Mouse (Mus musculus) heart, embryonic 12.5 days (tissue): Measurements from ENCODE around the gene Arrdc5. TPM values are rescaled to one million over a fixed set of nuclear protein-coding genes. Genes with fewer than 3 reads are reported as not detected.
"Not testable (repeated sequence)": the region's sequence is repeated elsewhere in the genome, so short reads cannot be mapped to it uniquely, and the experiment has no call there.

Source experiments
- ATAC-seq: fragments of 200-750 bp; cut with Nextera tagmentation; 2 replicates; pipeline ENCODE4 v1.8.0; 2017; ENCODE audit warnings: moderate TSS enrichment, moderate library complexity; ENCODE audit not compliant: insufficient number of reproducible peaks, low FRiP score
- H3K27ac ChIP-seq: fragments of 300-500 bp; sonication (generic); 2 replicates; pipeline ENCODE4 v1.5.1; 2016; ENCODE audit warnings: mild to moderate bottlenecking, moderate library complexity; ENCODE audit not compliant: poor library complexity, severe bottlenecking
- H3K27me3 ChIP-seq: fragments of 300-500 bp; sonication (generic); replicated peaks from 2 replicates; pipeline ENCODE4 v1.6.1; 2016; ENCODE audit warnings: mild to moderate bottlenecking, moderate library complexity
- H3K36me3 ChIP-seq: fragments of 300-500 bp; sonication (generic); 2 replicates; pipeline ENCODE4 v1.6.1; 2016; ENCODE audit warnings: mild to moderate bottlenecking, moderate library complexity
- H3K4me1 ChIP-seq: fragments of 300-500 bp; sonication (generic); replicated peaks from 2 replicates; pipeline ENCODE4 v1.6.1; 2016; ENCODE audit warnings: mild to moderate bottlenecking
- H3K4me2 ChIP-seq: fragments of 300-500 bp; sonication (generic); 2 replicates; pipeline ENCODE4 v1.6.1; 2016; ENCODE audit warnings: mild to moderate bottlenecking, moderate library complexity
- H3K4me3 ChIP-seq: fragments of 300-500 bp; sonication (generic); 2 replicates; pipeline ENCODE4 v1.5.1; 2016; ENCODE audit warnings: mild to moderate bottlenecking
- H3K9ac ChIP-seq: fragments of 300-500 bp; sonication (generic); 2 replicates; pipeline ENCODE4 v1.6.1; 2016; ENCODE audit warnings: mild to moderate bottlenecking, moderate library complexity
- H3K9me3 ChIP-seq: fragments of 300-500 bp; sonication (generic); replicated peaks from 2 replicates; pipeline ENCODE4 v1.6.1; 2016; ENCODE audit warnings: mild to moderate bottlenecking, moderate library complexity
- WGBS: fragments of 180-500 bp; shearing (Covaris S2); methylation state at CpG from one replicate; pipeline ENCODE4 v1.1.7; 2016; 5-methylcytosine and 5-hydroxymethylcytosine counted together
- polyA plus RNA-seq: library from polyadenylated mRNA; unstranded; fragments of >200 nt; fragmentation: Nextera tagmentation; extraction: Ambion mirVana; gene quantifications from 2 replicates; pipeline ENCODE4 v1.2.1, GENCODE M21; 2016

Gene Arrdc5
- polyA plus RNA-seq, 1 experiment from 2014 or later: not detected

DNA sequence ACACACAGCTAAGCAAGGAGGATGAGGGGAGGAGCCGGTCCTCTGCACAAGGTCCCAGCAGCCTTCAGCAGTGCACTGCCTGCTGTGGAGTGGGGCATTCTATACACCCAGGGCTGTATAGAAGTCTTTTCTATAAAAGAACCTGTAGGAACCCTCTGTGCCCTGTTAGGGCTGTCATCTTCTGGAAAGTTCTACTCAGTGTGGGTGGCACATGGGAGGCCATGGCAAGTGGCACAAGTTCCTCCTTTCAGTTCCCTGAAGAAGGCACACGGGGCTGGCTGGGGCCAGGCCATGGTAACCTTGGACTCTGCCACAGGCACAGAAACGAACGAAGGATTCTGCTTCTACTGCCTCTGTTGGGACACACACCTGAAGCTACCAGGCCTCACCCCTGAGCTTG lies 35.1 kb downstream of the Arrdc5 start:
- no peak overlapping the region for H3K4me3 ChIP-seq
- H3K27me3 ChIP-seq: no peaks in the 10 kb centered on the region
- WGBS: 89% methylated on average over 4 of the region's 4 CpGs
- ATAC-seq: no peak
- peaks cover 47% of the 10 kb centered on the region for H3K4me1 ChIP-seq
- no peak overlapping the region for H3K27ac ChIP-seq
- no peak overlapping the region for H3K4me2 ChIP-seq
- H3K36me3 ChIP-seq: peaks cover 35% of the 10 kb centered on the region
- no peak overlapping the region for H3K9ac ChIP-seq
- no peaks in the 10 kb centered on the region for H3K9me3 ChIP-seq

DNA sequence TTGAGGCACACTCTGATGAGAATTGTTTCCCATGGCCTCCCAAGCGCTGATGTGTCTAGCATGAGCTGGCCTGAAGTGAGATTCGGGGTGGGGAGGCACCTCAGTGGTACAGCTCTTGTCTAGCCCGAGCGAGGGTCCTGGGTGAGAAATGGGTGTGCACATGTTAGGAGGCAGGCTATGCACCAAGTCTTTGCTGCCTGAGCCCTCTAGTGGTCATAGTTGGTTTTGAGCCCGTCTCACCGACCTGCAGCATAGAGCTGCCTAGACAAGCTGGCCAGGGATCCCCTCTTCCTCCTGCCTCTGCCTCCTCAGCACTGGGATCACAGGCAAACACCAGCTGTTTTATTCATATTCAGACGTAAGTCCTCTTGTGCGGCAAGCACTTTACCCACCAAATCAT lies 36.1 kb downstream of the Arrdc5 start:
- no peaks in the 10 kb centered on the region for H3K9me3 ChIP-seq
- H3K27ac ChIP-seq: no peak overlapping the region
- H3K27me3 ChIP-seq: no peaks in the 10 kb centered on the region
- no peak overlapping the region for H3K4me2 ChIP-seq
- no peak overlapping the region for H3K9ac ChIP-seq
- 20% methylated on average over 8 of the region's 8 CpGs for WGBS
- peaks cover 42% of the 10 kb centered on the region for H3K36me3 ChIP-seq
- no peak overlapping the region for H3K4me3 ChIP-seq
- H3K4me1 ChIP-seq: peaks cover 52% of the 10 kb centered on the region
- peak; percentile 62; the same call in 1 of the 2 replicates for ATAC-seq

DNA sequence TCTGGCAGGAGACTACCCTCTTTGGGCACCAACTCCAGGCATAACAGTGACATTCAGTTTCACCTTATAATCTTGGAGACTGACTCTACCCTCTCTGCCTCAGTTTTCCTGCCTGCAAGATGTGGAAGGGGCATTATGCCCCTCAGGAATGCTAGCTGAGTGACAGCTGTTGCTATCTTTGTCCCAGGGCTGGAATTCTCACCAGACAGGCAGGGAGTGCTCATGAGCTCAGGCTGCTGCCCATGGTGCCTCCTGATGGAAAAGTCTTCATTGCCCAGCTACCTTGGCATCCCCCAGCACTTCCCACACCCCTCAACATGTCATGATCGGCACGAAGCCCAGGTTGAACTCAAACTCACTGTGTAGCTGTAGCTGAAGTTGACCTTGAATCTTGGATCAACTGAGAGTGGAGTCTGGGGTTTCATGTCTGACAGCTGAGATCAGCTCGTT lies 37.4 kb downstream of the Arrdc5 start:
- H3K4me3 ChIP-seq: no peak overlapping the region
- peak overlapping the region; percentile 81 for H3K27ac ChIP-seq
- no peaks in the 10 kb centered on the region for H3K9me3 ChIP-seq
- H3K36me3 ChIP-seq: peaks cover 56% of the 10 kb centered on the region
- no peaks in the 10 kb centered on the region for H3K27me3 ChIP-seq
- peaks cover 65% of the 10 kb centered on the region for H3K4me1 ChIP-seq
- 59% methylated on average over 3 of the region's 3 CpGs for WGBS
- H3K9ac ChIP-seq: 0 out of 2 replicates have a peak overlapping the region, but pooled peaks have one; percentile 33
- peak overlapping the region; percentile 3 for H3K4me2 ChIP-seq
- no peak for ATAC-seq

DNA sequence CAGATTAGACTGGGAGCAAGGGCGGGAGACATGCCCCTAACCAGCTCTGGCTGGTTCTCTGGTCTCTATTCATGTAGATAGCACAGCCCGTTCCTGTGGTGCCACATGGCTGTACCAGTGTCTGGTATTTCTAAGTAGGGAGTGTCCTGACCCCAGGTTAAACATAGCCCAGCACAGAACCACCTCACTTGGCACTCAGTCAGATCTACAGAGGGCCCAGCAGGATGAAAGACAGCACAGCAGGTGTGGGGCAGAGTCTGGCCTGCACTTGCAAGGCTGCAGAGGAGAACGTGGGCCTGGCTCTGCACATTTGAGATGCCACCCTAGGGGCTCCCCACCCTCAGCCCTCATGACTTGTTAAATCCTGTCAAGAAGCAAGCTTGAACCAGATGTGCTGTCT lies 38.9 kb downstream of the Arrdc5 start:
- ATAC-seq: no peak
- 55% methylated on average over 3 of the region's 3 CpGs for WGBS
- peak overlapping the region; percentile 49; the same call in 1 of the 2 replicates for H3K9ac ChIP-seq
- H3K4me2 ChIP-seq: 0 out of 2 replicates have a peak overlapping the region, but pooled peaks have one; percentile 20
- peaks cover 57% of the 10 kb centered on the region for H3K36me3 ChIP-seq
- H3K27me3 ChIP-seq: no peaks in the 10 kb centered on the region
- H3K9me3 ChIP-seq: no peaks in the 10 kb centered on the region
- peak overlapping the region; percentile 42; the same call in 1 of the 2 replicates for H3K27ac ChIP-seq
- no peak overlapping the region for H3K4me3 ChIP-seq
- H3K4me1 ChIP-seq: peaks cover 65% of the 10 kb centered on the region

DNA sequence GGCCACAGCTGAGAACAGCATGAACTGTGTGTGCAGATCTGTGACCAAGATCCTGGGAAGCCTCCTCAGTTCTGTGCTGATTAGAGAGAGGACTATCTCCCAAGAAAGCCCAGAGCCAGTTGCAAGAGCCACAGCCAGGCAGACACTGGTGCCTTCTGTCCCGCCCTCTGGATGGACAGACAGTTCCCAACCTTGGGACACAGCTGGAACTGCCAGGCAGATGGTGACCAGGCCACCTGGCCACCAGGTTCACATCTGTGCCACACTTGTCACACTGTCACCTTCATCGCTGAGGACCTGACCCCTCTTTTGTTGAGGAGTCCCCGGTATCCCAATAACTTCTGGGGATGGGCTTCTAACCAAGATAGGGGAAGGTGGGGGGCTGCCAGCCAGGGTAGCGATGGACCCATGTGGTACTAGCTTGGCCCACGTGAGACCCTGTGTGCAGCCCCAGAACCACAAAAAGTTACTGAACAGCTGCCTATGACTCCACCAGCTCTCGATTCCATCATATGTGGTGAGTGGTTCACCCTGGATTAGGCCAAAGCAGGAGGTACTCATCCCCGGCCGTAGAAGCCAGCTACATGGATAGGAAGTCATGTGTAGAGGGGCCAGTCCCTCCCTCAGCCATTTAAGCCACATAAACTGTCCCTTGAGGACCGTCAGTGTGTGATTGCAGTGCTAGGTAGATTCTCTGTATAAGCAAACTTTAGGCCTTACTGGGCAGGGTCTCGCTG lies 40.6 kb downstream of the Arrdc5 start:
- ATAC-seq: no peak
- Histone ChIP-seq H3K4me1 (peaks cover 62% of the 10 kb centered on the region), H3K4me2 (peak overlapping the region; percentile 99), H3K9ac (peak overlapping the region; percentile 23; the same call in 1 of the 2 replicates), H3K4me3 (0 out of 2 replicates have a peak overlapping the region, but pooled peaks have one; percentile 11), H3K36me3 (peaks cover 48% of the 10 kb centered on the region), H3K27ac (no peak overlapping the region), H3K9me3 (no peaks in the 10 kb centered on the region), H3K27me3 (no peaks in the 10 kb centered on the region)
- 88% methylated on average over 10 of the region's 10 CpGs for WGBS

DNA sequence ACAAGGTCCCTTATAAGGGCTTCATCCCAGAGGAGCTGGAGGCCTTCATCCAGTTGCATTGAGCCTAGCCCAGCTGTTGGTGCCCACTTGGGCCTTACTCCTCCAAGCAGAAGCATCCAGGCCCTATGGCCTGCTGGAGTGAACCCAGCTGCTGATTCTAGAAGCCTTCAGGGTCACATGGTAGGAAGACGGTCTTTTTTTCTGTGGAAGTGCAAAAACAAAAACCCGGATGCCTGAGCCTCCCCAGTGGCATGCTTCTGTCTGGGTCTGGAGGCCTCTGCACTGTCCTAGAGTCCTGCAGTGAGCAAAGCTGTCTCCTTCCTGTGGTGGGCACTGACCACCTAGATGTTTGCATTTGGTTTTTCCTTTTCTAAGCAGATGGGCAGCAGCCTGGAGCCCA lies 41.3 kb downstream of the Arrdc5 start:
- WGBS: 75% methylated on average over 2 of the region's 2 CpGs
- ATAC-seq, H3K27me3 ChIP-seq, H3K27ac ChIP-seq, H3K9me3 ChIP-seq: not testable (repeated sequence)
- peak overlapping the region; percentile 99 for H3K4me2 ChIP-seq
- H3K4me1 ChIP-seq: peaks cover 62% of the 10 kb centered on the region
- H3K36me3 ChIP-seq: peaks cover 48% of the 10 kb centered on the region
- peak overlapping the region; percentile 23 for H3K9ac ChIP-seq
- H3K4me3 ChIP-seq: peak overlapping the region; percentile 11; the same call in 1 of the 2 replicates

DNA sequence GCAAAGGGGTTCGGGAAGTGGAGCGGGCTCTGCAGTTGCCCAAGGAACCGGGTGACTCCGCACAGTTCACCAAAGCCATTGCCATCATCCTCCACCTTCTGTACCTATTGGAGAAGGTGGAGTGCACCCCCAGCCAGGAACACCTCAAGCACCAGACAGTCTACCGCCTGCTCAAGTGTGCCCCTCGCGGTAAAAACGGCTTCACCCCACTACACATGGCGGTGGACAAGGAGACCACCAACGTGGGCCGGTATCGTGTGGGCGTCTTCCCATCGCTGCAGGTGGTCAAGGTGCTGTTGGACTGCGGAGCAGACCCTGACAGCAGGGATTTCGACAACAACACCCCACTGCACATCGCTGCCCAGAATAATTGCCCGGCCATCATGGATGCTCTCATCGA lies 41.8 kb downstream of the Arrdc5 start:
- H3K4me1 ChIP-seq: peaks cover 61% of the 10 kb centered on the region
- H3K9me3 ChIP-seq, ATAC-seq, H3K9ac ChIP-seq, H3K27ac ChIP-seq, H3K27me3 ChIP-seq: not testable (repeated sequence)
- H3K4me3 ChIP-seq: peak overlapping the region; percentile 8; the same call in 1 of the 2 replicates
- H3K4me2 ChIP-seq: peak overlapping the region; percentile 99
- WGBS: 92% methylated on average over 19 of the region's 19 CpGs
- peaks cover 48% of the 10 kb centered on the region for H3K36me3 ChIP-seq

DNA sequence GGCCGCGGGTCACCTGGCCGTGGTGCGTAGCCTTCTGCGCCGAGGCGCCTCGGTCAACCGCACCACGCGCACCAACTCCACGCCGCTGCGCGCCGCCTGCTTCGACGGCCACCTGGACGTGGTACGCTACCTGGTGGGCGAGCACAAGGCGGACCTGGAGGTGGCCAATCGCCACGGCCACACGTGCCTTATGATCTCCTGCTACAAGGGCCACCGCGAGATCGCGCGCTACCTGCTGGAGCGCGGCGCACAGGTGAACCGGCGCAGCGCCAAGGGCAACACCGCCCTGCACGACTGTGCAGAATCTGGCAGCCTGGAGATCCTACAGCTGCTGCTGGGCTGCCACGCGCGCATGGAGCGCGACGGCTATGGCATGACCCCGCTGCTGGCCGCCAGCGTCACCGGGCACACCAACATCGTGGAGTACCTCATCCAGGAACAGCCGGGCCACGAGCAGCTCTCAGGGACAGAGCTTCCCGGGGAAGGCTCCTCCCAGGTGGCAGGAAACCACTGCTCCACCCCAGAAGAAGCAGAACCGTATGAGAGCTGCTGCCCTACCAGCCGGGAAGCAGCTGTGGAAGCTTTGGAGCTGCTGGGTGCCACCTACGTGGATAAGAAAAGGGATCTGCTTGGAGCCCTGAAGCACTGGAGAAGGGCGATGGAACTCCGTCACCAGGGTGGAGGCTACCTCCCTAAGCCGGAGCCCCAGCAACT lies 42.7 kb downstream of the Arrdc5 start:
- H3K27me3 ChIP-seq: no peaks in the 10 kb centered on the region
- WGBS: 8% methylated on average over 52 of the region's 58 CpGs
- H3K4me3 ChIP-seq: peak overlapping the region; percentile 82
- peaks cover 52% of the 10 kb centered on the region for H3K4me1 ChIP-seq
- peaks cover 44% of the 10 kb centered on the region for H3K36me3 ChIP-seq
- peak overlapping the region; percentile 82 for H3K9ac ChIP-seq
- H3K9me3 ChIP-seq: no peaks in the 10 kb centered on the region
- ATAC-seq: no peak
- peak overlapping the region; percentile 99 for H3K4me2 ChIP-seq
- H3K27ac ChIP-seq: peak overlapping the region; percentile 85; the same call in 1 of the 2 replicates

DNA sequence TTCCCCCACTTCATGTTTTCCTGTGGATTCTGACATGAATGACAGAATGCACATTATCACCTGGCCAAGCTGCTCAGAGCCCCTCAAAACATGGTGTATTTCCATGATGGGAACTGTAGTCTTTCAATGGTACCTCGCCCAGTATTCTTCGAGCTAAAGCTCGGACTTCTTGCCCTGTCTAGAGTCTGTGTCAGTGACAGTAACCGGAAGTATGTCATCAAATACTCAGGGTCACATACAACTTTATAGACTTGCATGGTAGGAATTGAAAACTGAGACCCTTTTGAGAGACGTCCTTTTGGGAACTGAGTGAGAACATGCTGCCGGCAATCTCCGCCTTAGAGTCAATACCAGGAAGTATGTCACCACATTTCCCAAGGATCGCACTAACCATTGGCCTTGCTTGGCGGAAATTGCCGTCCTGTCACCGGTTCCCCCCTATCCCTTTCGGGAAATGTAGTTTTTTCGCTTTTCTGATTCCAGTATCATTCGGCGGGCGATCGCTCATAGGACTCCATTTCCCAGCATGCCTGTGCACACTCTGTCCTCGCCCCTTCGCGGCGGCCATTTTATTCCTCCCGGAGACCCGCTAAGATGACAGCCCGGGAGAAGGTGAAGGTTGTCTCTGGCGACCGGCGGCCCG lies 43.7 kb downstream of the Arrdc5 start, which contains the start of gene Fem1a:
TSS of gene Fem1a (plus strand) at position 572 of the 643 bp plus-strand sequence.
- WGBS: under 1% methylated on average over 28 of the region's 28 CpGs
- Histone ChIP-seq H3K4me1 (peaks cover 42% of the 10 kb centered on the region), H3K9me3 (no peaks in the 10 kb centered on the region), H3K9ac (peak within 1 kb of the TSS; percentile 82), H3K4me3 (peak within 1 kb of the TSS; percentile 82), H3K27me3 (no peaks in the 10 kb centered on the region), H3K36me3 (peaks cover 39% of the 10 kb centered on the region), H3K4me2 (peak within 1 kb of the TSS; percentile 99), H3K27ac (peak within 1 kb of the TSS; percentile 85)
- ATAC-seq: peak; percentile 92

DNA sequence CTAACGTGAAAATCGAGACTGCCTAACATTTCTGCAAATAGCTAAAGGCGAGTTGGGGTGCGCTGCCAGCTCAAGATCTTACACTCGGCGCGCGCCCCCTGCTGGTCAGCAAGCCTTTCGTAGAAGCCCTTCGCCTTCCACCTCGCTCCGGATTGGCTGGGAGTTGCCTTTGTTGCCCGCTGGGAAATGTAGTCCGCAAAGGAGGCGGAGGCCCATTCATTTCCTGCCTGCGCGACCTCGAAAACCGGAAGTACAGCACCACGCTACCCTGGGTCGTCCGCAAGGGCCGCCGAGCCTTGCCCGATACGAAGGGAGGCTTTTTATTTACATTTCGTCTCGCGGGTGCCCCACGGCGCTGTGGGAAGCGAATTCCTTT lies 44.2 kb downstream of the Arrdc5 start:
- peak; percentile 92 for ATAC-seq
- Histone ChIP-seq H3K9ac (peak overlapping the region; percentile 21; the same call in 1 of the 2 replicates), H3K27ac (peak overlapping the region; percentile 85), H3K4me3 (peak overlapping the region; percentile 82), H3K36me3 (peaks cover 33% of the 10 kb centered on the region), H3K27me3 (no peaks in the 10 kb centered on the region), H3K4me1 (peaks cover 42% of the 10 kb centered on the region), H3K9me3 (no peaks in the 10 kb centered on the region), H3K4me2 (peak overlapping the region; percentile 99)
- under 1% methylated on average over 32 of the region's 32 CpGs for WGBS
